Mouse (Mus musculus) forebrain, embryonic 10.5 days (tissue): ENCODE data around the gene S100z. TPM values are rescaled to one million over a fixed set of nuclear protein-coding genes. Genes with fewer than 3 reads are reported as not detected.

Experiments used
- DNase-seq: peaks from one replicate; pipeline ENCODE4 v3.0.0-alpha.2; 2017; ENCODE audit warnings: low spot score; ENCODE audit errors: extremely low spot score
- H3K27ac ChIP-seq: fragments of 300-500 bp; sonication (generic); 2 replicates; pipeline ENCODE4 v1.5.1; 2016; ENCODE audit warnings: mild to moderate bottlenecking
- H3K27me3 ChIP-seq: fragments of 300-500 bp; sonication (generic); 2 replicates; pipeline ENCODE4 v1.6.1; 2016; ENCODE audit warnings: mild to moderate bottlenecking; ENCODE audit not compliant: poor library complexity, severe bottlenecking
- H3K36me3 ChIP-seq: fragments of 300-500 bp; sonication (generic); replicated peaks from 2 replicates; pipeline ENCODE4 v1.6.1; 2016; ENCODE audit warnings: mild to moderate bottlenecking, moderate library complexity
- H3K4me1 ChIP-seq: fragments of 300-500 bp; sonication (generic); 2 replicates; pipeline ENCODE4 v1.6.1; 2016
- H3K4me3 ChIP-seq: fragments of 300-500 bp; sonication (generic); 2 replicates; pipeline ENCODE4 v1.5.1; 2016; ENCODE audit warnings: mild to moderate bottlenecking, moderate library complexity
- H3K9me3 ChIP-seq: fragments of 300-500 bp; sonication (generic); 2 replicates; pipeline ENCODE4 v1.6.1; 2016; ENCODE audit warnings: mild to moderate bottlenecking, moderate library complexity
- WGBS: fragments of 180-500 bp; shearing (Covaris S2); methylation state at CpG from one replicate; pipeline ENCODE4 v1.1.7; 2016; 5-methylcytosine and 5-hydroxymethylcytosine counted together
- polyA plus RNA-seq: library from polyadenylated mRNA; unstranded; fragments of >200 nt; fragmentation: Nextera tagmentation; extraction: Ambion mirVana; gene quantifications from 2 replicates; pipeline ENCODE4 v1.2.1, GENCODE M21; 2016

Gene S100z
- not detected in 2 replicates for polyA plus RNA-seq

DNA sequence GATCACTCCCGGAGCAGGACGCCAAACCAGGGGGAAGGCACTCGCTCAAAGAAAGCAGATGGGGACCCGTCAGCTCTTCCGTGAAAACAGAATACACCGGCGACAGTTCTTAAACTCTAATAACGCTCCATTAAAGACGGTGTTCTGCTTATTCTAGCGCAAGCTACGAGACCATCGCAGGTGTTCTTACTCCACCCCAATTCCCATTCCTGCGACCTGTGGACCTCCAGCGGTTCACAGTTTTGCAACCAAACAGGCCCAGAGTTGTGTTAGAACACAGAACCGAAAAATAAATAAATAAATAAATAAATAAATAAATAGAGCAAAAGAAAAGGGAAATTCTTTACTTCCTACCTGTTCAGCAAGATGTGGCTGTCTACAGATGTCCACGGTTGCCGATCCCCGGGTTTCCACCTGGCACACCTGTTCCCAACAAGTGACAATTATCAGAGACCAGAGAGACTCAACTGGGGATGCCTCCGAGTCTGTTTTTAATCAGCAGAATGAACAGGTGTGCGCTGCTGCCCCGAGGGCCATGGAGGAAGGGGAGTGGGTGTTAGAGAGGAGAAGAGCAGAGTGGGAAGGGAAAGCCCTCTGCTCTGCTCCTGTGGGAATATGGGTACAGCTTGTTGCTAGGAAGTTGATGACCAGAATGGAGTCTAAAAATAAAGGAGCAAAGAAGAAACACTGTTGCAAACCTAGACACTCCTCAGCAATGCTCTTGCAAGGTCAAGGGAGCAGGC is at the start of gene S100z:
TSS of gene S100z (minus strand) at position 51 of the 743 bp plus-strand sequence.
- Histone ChIP-seq H3K9me3 (no peaks in the 10 kb centered on the region), H3K4me1 (no peaks in the 10 kb centered on the region), H3K36me3 (no peaks in the 10 kb centered on the region), H3K4me3 (no peak within 1 kb of the TSS), H3K27ac (no peak within 1 kb of the TSS), H3K27me3 (no peaks in the 10 kb centered on the region)
- 91% methylated on average over 21 of the region's 21 CpGs for WGBS
- DNase-seq, result no peak

- under 1% methylated on average over 54 of the region's 54 CpGs for WGBS
- DNase-seq, result peak; percentile 40
- peak within 1 kb of the TSS; percentile 55 for H3K4me3 ChIP-seq
- H3K4me1 ChIP-seq, result peaks cover 20% of the 10 kb centered on the region
- H3K36me3 ChIP-seq, result no peaks in the 10 kb centered on the region
- peaks cover 66% of the 10 kb centered on the region for H3K27me3 ChIP-seq
- no peaks in the 10 kb centered on the region for H3K9me3 ChIP-seq
- H3K27ac ChIP-seq, result 0 out of 2 replicates have a peak within 1 kb of the TSS, but pooled peaks have one; percentile 25
Observed at GRCm38 (mm10) chr13:95524674-95525491, 46.4 kb upstream of the S100z start, which contains the start of gene F2rl1. Gene F2rl1, minus strand, starts transcription at chr13:95525227.

GRCm38 (mm10) chr13:95524424-95524673 is 45.8 kb upstream of the S100z start:
- WGBS, result 1% methylated on average over 13 of the region's 13 CpGs
- Histone ChIP-seq H3K36me3 (no peaks in the 10 kb centered on the region), H3K4me3 (peak overlapping the region; percentile 55), H3K9me3 (no peaks in the 10 kb centered on the region), H3K27me3 (peaks cover 66% of the 10 kb centered on the region), H3K27ac (0 out of 2 replicates have a peak overlapping the region, but pooled peaks have one; percentile 25), H3K4me1 (peaks cover 20% of the 10 kb centered on the region)
- peak; percentile 29 for DNase-seq

- 1% methylated on average over 29 of the region's 29 CpGs for WGBS
- peaks cover 20% of the 10 kb centered on the region for H3K4me1 ChIP-seq
- H3K27me3 ChIP-seq, result peaks cover 66% of the 10 kb centered on the region
- H3K27ac ChIP-seq, result 0 out of 2 replicates have a peak overlapping the region, but pooled peaks have one; percentile 25
- peak; percentile 26 for DNase-seq
- H3K4me3 ChIP-seq, result peak overlapping the region; percentile 55
- H3K9me3 ChIP-seq, result no peaks in the 10 kb centered on the region
- H3K36me3 ChIP-seq, result no peaks in the 10 kb centered on the region
Observed at GRCm38 (mm10) chr13:95523659-95524423, 45.3 kb upstream of the S100z start.

GRCm38 (mm10) chr13:95522176-95522575 is 43.7 kb upstream of the S100z start:
- Histone ChIP-seq H3K4me1 (peaks cover 20% of the 10 kb centered on the region), H3K27ac (no peak overlapping the region), H3K27me3 (peaks cover 56% of the 10 kb centered on the region), H3K9me3 (no peaks in the 10 kb centered on the region), H3K36me3 (no peaks in the 10 kb centered on the region), H3K4me3 (no peak overlapping the region)
- WGBS, result 89% methylated on average over 10 of the region's 10 CpGs
- DNase-seq, result no peak

GRCm38 (mm10) chr13:95521029-95521428 is 42.5 kb upstream of the S100z start:
- WGBS, result 90% methylated on average over 6 of the region's 6 CpGs
- Histone ChIP-seq H3K4me1 (peaks cover 20% of the 10 kb centered on the region), H3K9me3 (no peaks in the 10 kb centered on the region), H3K36me3 (no peaks in the 10 kb centered on the region), H3K4me3 (no peak overlapping the region), H3K27me3 (peaks cover 44% of the 10 kb centered on the region), H3K27ac (no peak overlapping the region)
- no peak for DNase-seq

DNA sequence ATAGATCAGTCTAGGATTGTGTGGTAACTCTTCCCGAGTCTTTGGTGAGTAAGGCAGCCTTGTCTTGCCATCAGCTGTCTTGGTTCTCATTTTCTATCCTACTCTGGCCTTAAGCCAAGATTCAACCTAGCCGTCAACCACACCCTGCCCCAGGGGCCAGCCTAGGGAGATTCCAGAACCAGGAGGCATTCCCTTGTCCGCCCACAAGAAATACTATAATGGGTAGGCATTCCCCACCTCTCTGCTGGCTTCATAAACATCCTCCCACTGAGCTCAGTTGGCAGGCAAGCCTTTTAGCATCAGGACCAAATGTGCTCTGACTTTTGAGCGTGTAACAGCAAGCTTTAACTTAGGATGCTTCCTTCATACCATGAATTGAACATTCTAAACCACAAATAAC is 36.2 kb upstream of the S100z start:
- Histone ChIP-seq H3K27ac (no peak overlapping the region), H3K27me3 (no peaks in the 10 kb centered on the region), H3K36me3 (no peaks in the 10 kb centered on the region), H3K9me3 (no peaks in the 10 kb centered on the region), H3K4me1 (no peaks in the 10 kb centered on the region), H3K4me3 (no peak overlapping the region)
- DNase-seq, result no peak
- 82% methylated on average over 4 of the region's 4 CpGs for WGBS

DNA sequence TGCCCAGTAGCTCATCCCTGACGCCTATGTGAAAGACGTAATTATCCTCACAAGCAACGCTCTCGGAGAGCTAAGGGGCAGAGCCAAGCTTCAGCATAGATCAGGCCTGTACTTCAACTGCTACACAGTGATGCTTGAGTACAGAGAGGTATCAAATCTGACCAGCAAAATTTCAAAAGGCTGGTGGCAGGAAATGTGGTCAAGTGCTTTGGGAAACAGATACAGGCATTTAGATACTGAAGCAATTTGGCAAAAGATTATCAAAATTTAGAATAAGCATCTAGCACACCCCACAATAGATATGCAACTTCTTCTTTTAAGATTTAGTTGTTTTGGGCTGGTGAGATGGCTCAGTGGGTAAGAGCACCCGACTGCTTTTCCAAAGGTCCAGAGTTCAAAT is 31.5 kb upstream of the S100z start:
- no peak for DNase-seq
- no peak overlapping the region for H3K4me3 ChIP-seq
- WGBS, result 93% methylated on average over 5 of the region's 5 CpGs
- H3K36me3 ChIP-seq, result no peaks in the 10 kb centered on the region
- H3K27ac ChIP-seq, result no peak overlapping the region
- no peaks in the 10 kb centered on the region for H3K27me3 ChIP-seq
- no peaks in the 10 kb centered on the region for H3K9me3 ChIP-seq
- no peaks in the 10 kb centered on the region for H3K4me1 ChIP-seq

GRCm38 (mm10) chr13:95503279-95503917 is 24.9 kb upstream of the S100z start:
- Histone ChIP-seq H3K9me3 (no peaks in the 10 kb centered on the region), H3K27me3 (no peaks in the 10 kb centered on the region), H3K27ac (no peak overlapping the region), H3K4me1 (peaks cover 2% of the 10 kb centered on the region; the same call in 1 of the 2 replicates), H3K36me3 (no peaks in the 10 kb centered on the region), H3K4me3 (no peak overlapping the region)
- no peak for DNase-seq
- WGBS, result 88% methylated on average over 8 of the region's 8 CpGs

DNA sequence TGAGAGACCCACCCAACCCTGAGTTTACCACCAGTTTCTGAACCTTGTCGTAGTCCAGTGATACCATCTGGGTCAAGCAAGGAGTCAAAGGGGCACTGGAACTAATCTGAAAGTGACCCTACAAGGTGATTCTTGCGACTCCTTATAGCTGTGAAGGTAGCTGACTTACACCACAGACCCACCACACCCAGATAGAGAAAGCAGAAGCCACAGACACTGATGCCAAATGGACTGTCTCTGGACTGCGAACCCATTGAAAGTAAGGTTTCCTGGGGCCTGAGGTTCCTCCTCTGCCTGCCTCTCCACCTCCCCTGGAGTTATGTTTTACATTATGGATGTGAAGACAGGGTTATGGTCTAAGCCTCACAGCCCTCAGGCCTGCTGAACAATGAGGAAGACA is 18.1 kb upstream of the S100z start:
- DNase-seq, result no peak
- H3K27ac ChIP-seq, result no peak overlapping the region
- WGBS, result 89% methylated on average over 3 of the region's 3 CpGs
- 0 out of 2 replicates have a peak, but pooled peaks cover 5% of the 10 kb centered on the region for H3K27me3 ChIP-seq
- H3K36me3 ChIP-seq, result no peaks in the 10 kb centered on the region
- peaks cover 9% of the 10 kb centered on the region; the same call in 1 of the 2 replicates for H3K4me1 ChIP-seq
- H3K4me3 ChIP-seq, result no peak overlapping the region
- H3K9me3 ChIP-seq, result no peaks in the 10 kb centered on the region

DNA sequence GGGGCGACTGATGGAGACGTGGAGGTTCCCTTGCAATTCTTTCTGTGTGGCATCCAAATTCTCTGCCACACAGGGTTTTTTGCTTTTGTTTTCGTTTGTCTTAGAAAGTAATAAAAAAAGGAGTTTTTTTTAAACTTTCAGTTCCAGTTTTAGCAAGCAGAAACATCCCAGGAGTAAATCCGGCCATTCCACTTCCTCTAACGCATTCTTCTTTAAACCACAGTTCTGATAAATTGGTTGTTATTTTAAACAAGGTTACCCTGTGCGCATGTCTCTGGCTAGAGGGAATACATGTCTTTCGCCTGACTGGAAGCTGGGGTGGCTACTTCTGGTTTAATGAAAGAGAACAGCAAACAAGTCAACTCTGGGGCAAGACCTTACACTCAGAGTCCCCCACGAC is 16.3 kb upstream of the S100z start:
- 0 out of 2 replicates have a peak, but pooled peaks cover 5% of the 10 kb centered on the region for H3K27me3 ChIP-seq
- 87% methylated on average over 8 of the region's 8 CpGs for WGBS
- peaks cover 9% of the 10 kb centered on the region; the same call in 1 of the 2 replicates for H3K4me1 ChIP-seq
- no peak overlapping the region for H3K4me3 ChIP-seq
- H3K36me3 ChIP-seq, result no peaks in the 10 kb centered on the region
- no peak overlapping the region for H3K27ac ChIP-seq
- DNase-seq, result no peak
- H3K9me3 ChIP-seq, result no peaks in the 10 kb centered on the region

- DNase-seq, result no peak
- no peaks in the 10 kb centered on the region for H3K36me3 ChIP-seq
- H3K9me3 ChIP-seq, result no peaks in the 10 kb centered on the region
- WGBS, result 81% methylated on average over 5 of the region's 5 CpGs
- H3K27ac ChIP-seq, result no peak overlapping the region
- H3K27me3 ChIP-seq, result 0 out of 2 replicates have a peak, but pooled peaks cover 5% of the 10 kb centered on the region
- no peak overlapping the region for H3K4me3 ChIP-seq
- H3K4me1 ChIP-seq, result peaks cover 6% of the 10 kb centered on the region; the same call in 1 of the 2 replicates
Observed at GRCm38 (mm10) chr13:95493296-95493695, 14.8 kb upstream of the S100z start.
